Mouse (Mus musculus): ENCODE results near the gene Dip2b. TPM values are rescaled to one million over a fixed set of nuclear protein-coding genes. Genes with fewer than 3 reads are reported as not detected.

The Dip2b gene
- 31.5 TPM for polyA plus RNA-seq (2017; shearing (Covaris generic))

DNA sequence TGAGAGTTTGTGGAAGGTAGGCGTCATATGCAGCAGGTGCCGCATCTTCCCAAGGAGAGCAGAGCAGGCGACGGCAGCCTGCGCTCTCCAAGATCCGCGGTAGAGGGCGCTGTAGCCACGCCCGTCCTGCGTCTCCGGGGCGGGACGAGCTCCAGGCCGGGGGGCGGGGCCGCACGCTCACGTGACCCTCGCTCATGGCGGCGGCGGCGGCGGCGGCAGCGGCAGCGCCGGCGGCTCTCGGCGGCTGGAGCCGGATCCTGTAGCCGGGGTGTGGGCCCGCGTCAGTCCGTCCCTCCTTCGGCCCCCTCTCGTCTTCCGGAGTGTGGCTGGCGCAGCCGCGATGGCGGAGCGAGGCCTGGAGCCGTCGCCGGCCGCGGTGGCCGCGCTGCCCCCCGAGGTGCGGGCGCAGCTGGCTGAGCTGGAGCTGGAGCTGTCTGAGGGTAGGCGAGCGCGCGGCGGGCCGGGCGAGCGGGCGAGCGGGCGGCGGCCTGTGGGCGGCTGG, at the start of gene Dip2b:
Gene Dip2b (plus strand): TSS at position 195 of the 502 bp plus-strand sequence.

GRCm38 (mm10) chr15:100227663-100228534, 189.4 kb downstream of the Dip2b start, which contains the start of gene Atf1:
Atf1 (plus strand) TSS chr15:100227819.

Other genes starting within 250 kb of the Dip2b start
- gene Lima1, start 163.2 kb upstream of the Dip2b start, polyA plus RNA-seq (2017; shearing (Covaris generic)) = 1.6 TPM
- not detected for gene Fam186a, start 71.6 kb upstream of the Dip2b start, polyA plus RNA-seq (2017; shearing (Covaris generic))
- 60.1 TPM for gene Larp4, start 68.6 kb upstream of the Dip2b start, polyA plus RNA-seq (2017; shearing (Covaris generic))
- gene Atf1, start 189.2 kb downstream of the Dip2b start, polyA plus RNA-seq (2017; shearing (Covaris generic)) = 54.5 TPM
- gene Tmprss12, start 242.2 kb downstream of the Dip2b start, polyA plus RNA-seq (2017; shearing (Covaris generic)) = not detected

Data from CD4-positive, CD25-positive, alpha-beta regulatory T cell (primary cell).